Mouse (Mus musculus) left cerebral cortex, adult 2 months (tissue): ENCODE results near the gene Defb18. TPM values are rescaled to one million over a fixed set of nuclear protein-coding genes. Genes with fewer than 3 reads are reported as not detected.
"Not testable (repeated sequence)": the region's sequence is repeated elsewhere in the genome, so short reads cannot be mapped to it uniquely, and the experiment has no call there.

ENCODE experiments used
- DNase-seq, 2 experiments: peaks; one replicate each; pipeline ENCODE4 v3.0.0; 2021 to 2022; ENCODE audit warnings: low spot score in 2 of 2, mixed read lengths in 1 of 2; ENCODE audit errors: extremely low spot score in 1 of 2
- H3K27ac ChIP-seq: fragments of 200-600 bp; 2 replicates; pipeline ENCODE4 v1.8.1; 2022
- H3K4me3 ChIP-seq: fragments of 200-600 bp; 2 replicates; pipeline ENCODE4 v1.8.1; 2022
- CTCF ChIP-seq: fragments of 200-600 bp; IDR thresholded peaks from 2 replicates; pipeline ENCODE4 v1.8.1; 2022; ENCODE audit warnings: antibody characterized with exemption, mild to moderate bottlenecking, moderate library complexity
- intact Hi-C: fragments of 180-260 bp; cut with DNase I; formaldehyde crosslinking; loops from one replicate; pipeline ENCODE4 v1.15.1; 2025
- long read RNA-seq, 2 experiments: library from polyadenylated mRNA; stranded (forward); transcript quantifications; one replicate each; pipeline ENCODE4 v2.0.0; 2021; ENCODE audit warnings: borderline mapping rate in 2 of 2
- total RNA-seq, 2 experiments: library from RNA; stranded (reverse); gene quantifications; 2 replicates each; pipeline ENCODE4 v1.2.3; 2021

Defb18 gene
- total RNA-seq, result not detected
- long read RNA-seq, experiment 1, result 0 reads
- long read RNA-seq, experiment 2, result 0 reads

GRCm38 (mm10) chr1:18237343-18237742 lies at the start of gene Defb18:
Gene Defb18, minus strand, starts transcription at chr1:18237443.
- H3K27ac ChIP-seq, result no peak within 1 kb of the TSS
- TF ChIP-seq CTCF, result no peak
- intact Hi-C loops, result no loop called here
- DNase-seq, result no peak
- no peak within 1 kb of the TSS for H3K4me3 ChIP-seq

DNA sequence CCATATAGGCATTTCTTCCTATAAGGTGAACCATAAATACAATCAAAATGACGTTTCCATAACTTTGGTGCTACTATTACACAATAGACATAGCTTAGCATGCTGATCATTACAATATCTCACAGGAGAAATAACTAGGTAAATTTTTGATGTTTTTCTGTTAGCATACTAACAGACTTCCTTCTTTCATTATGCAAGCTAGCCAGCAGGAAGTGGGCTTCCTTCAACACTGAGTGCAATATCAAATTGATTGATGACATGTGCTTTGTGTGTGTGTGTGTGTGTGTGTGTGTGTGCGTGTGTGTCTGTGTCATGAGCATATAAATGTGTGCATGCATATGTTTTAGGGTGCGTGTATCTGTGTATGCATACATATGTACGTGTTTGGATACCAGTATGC lies 33.9 kb upstream of the Defb18 start:
- no peak overlapping the region for H3K27ac ChIP-seq
- intact Hi-C loops, result no loop called here

GRCm38 (mm10) chr1:18268845-18269244 lies 31.6 kb upstream of the Defb18 start:
- Histone ChIP-seq H3K4me3 (no peak overlapping the region), H3K27ac (no peak overlapping the region)
- no peak for DNase-seq
- TF ChIP-seq CTCF, result no peak
- intact Hi-C loops, result no loop called here

More for the DNA sequence above, 33.9 kb upstream of the Defb18 start:
- no peak overlapping the region for H3K4me3 ChIP-seq
- DNase-seq, result no peak
- TF ChIP-seq CTCF, result no peak

- no peak for DNase-seq
- Histone ChIP-seq H3K27ac (no peak within 1 kb of the TSS), H3K4me3 (no peak within 1 kb of the TSS)
- TF ChIP-seq CTCF, result no peak
- intact Hi-C loops, result no loop called here
These were observed 27.8 kb upstream of the Defb18 start, which contains the start of gene Defb41 for GRCm38 (mm10) chr1:18265038-18265437. Gene Defb41, minus strand, starts transcription at chr1:18265138.

- H3K4me3 ChIP-seq, DNase-seq, intact Hi-C loops, H3K27ac ChIP-seq: not testable (repeated sequence)
These were observed 8.7 kb upstream of the Defb18 start for GRCm38 (mm10) chr1:18245801-18246580.

DNA sequence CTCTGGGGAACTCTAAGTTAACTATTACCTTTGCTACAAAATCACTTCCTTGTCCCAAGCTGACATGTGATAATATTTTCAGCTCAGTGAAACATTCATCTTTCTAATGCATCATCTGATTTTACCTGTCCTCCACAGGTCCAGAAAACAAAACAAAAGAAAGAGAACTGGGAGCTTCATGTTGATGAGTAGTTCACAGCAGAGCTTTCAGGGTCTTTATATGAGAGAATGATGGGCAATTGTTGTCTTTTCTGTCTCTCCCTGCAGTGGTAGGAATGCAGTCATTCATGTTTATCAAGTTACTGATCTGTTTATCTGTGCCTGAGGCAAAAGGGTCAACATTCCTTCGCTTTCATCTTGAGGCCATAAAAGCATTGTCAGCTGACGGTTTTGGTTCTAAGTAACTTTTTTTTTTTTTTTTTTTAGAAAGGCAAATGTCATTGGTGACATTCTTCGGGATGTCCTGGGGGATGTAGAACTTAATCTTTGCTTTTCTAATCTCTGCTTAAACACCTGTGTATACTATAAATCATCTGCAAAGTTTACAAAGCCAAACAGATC lies 13.8 kb downstream of the Defb18 start:
- Histone ChIP-seq H3K27ac (no peak overlapping the region), H3K4me3 (no peak overlapping the region)
- TF ChIP-seq CTCF, result no peak
- DNase-seq, result no peak
- intact Hi-C loops, result no loop called here

GRCm38 (mm10) chr1:18191719-18192118 lies 45.5 kb downstream of the Defb18 start:
- H3K4me3 ChIP-seq, result no peak overlapping the region
- H3K27ac ChIP-seq, result no peak overlapping the region
- no peak for DNase-seq
- intact Hi-C loops, result no loop called here
- TF ChIP-seq CTCF, result no peak

DNA sequence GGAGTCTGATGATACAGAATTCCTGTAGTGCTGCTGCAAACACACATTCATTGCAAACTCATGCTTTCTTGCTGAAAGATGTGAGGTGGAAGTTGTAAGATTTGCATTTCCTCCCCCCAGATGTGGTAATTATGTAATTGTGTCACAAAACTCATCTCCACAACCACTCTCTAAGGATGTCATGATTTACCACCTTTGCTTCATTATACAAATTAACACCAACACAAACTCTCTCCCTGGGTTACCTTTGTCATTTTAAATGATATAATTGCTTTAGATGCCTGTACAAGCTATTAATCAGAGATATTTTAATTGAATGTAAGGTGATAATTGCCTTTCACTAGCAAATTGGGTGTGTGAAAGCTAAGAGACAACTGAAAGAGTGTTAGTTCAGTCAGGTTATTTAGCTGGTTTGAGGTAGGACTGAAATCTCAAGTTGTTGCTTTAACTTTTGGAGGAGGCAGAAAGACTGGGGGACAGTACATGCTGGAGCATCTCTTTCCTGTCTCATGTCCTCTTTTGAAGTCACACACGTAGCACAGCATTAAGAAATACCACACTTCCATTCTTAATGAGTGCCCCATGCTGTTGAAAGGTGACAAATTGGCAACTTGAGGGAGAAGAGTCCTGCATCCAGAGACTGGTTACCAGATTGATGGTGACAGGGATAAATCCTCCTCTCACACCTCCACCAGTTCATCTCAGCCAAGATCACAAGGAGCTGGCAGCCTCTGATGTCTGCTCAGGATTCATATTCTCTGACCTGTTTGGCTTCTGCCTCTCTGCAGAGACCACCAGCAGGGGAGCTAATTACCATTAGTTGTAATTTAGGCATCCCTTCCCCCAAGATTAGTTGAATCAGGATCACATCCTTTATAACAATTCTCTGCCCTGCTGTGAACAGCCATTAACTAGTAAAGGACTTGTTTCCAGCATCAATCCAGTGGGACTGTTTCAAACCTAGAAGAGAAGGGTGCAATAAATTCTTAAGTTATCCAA lies 46.2 kb downstream of the Defb18 start:
- intact Hi-C loops, result no loop called here
- H3K4me3 ChIP-seq, result no peak overlapping the region
- DNase-seq, result no peak
- no peak overlapping the region for H3K27ac ChIP-seq
- TF ChIP-seq CTCF, result no peak

Other genes starting within 250 kb of the Defb18 start
- not detected for gene Crisp4, start 91.5 kb downstream of the Defb18 start, total RNA-seq
- gene Defb41, start 27.7 kb upstream of the Defb18 start, total RNA-seq, result not detected